Mouse (Mus musculus): Measurements from ENCODE around the gene Ppp2r2d. TPM values are rescaled to one million over a fixed set of nuclear protein-coding genes. Genes with fewer than 3 reads are reported as not detected.

Ppp2r2d gene
- polyA plus RNA-seq, 1 experiment from 2014 or later: 39.1 TPM

DNA sequence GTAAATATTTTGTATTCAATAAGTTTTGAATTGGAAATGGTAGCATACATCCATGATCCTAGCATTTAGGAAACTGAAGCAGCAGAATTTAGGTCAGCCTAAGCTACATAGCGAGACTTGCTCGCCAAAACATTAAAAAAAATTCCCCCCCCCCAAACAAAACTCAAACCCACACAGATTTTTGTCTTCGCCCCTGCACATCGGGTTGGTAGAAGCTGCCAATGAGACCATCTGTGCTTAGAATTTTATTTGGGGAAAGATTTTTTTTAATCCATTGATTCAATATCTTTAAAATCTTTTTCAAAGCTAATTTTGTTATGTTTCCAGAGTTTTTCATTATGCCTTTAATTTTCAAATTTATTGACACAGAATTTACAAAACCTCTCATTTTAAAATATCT lies 82.6 kb downstream of the Ppp2r2d start:
- WGBS: 92% methylated on average over 4 of the region's 4 CpGs
- ATAC-seq (ENCODE audit: insufficient number of reproducible peaks, low FRiP score, low TSS enrichment, low read depth): no peak
- no peaks in the 10 kb centered on the region for H3K27me3 ChIP-seq

More for the DNA sequence above, 82.6 kb downstream of the Ppp2r2d start:
- H3K4me2 ChIP-seq (replicated peaks): no peak overlapping the region
- no peak overlapping the region for H3K27ac ChIP-seq (replicated peaks)
- no peaks in the 10 kb centered on the region for H3K9me3 ChIP-seq (replicated peaks)
- no peak overlapping the region for H3K4me3 ChIP-seq (replicated peaks)
- H3K36me3 ChIP-seq: no peaks in the 10 kb centered on the region
- no peak overlapping the region for H3K9ac ChIP-seq
- no peaks in the 10 kb centered on the region for H3K4me1 ChIP-seq

Other genes starting within 250 kb of the Ppp2r2d start
- 16.5 and 16.7 TPM in 2 replicates for gene Mapk1ip1, start 194 bp downstream of the Ppp2r2d start, polyA plus RNA-seq (2015; fragmentation: Nextera tagmentation; extraction: Ambion mirVana)
- 97.6 and 119 TPM in 2 replicates for gene Bnip3, start 63.4 kb downstream of the Ppp2r2d start, polyA plus RNA-seq (2015; fragmentation: Nextera tagmentation; extraction: Ambion mirVana)
- 0.55 and 0.56 TPM in 2 replicates for gene Jakmip3, start 94.7 kb downstream of the Ppp2r2d start, polyA plus RNA-seq (2015; fragmentation: Nextera tagmentation; extraction: Ambion mirVana)
- gene Dpysl4, start 239.9 kb downstream of the Ppp2r2d start, polyA plus RNA-seq (2015; fragmentation: Nextera tagmentation; extraction: Ambion mirVana): 19.1 and 21.1 TPM in 2 replicates